Mouse (Mus musculus): ENCODE data around the gene Phc1. TPM values are rescaled to one million over a fixed set of nuclear protein-coding genes. Genes with fewer than 3 reads are reported as not detected.

Gene Phc1
- total RNA-seq (2023): 10 to 100 TPM; 34.3 to 46.7 TPM

GRCm38 (mm10) chr6:122340349-122341000 lies at the start of gene Phc1:
TSS of gene Phc1 (minus strand) at chr6:122340561.

DNA sequence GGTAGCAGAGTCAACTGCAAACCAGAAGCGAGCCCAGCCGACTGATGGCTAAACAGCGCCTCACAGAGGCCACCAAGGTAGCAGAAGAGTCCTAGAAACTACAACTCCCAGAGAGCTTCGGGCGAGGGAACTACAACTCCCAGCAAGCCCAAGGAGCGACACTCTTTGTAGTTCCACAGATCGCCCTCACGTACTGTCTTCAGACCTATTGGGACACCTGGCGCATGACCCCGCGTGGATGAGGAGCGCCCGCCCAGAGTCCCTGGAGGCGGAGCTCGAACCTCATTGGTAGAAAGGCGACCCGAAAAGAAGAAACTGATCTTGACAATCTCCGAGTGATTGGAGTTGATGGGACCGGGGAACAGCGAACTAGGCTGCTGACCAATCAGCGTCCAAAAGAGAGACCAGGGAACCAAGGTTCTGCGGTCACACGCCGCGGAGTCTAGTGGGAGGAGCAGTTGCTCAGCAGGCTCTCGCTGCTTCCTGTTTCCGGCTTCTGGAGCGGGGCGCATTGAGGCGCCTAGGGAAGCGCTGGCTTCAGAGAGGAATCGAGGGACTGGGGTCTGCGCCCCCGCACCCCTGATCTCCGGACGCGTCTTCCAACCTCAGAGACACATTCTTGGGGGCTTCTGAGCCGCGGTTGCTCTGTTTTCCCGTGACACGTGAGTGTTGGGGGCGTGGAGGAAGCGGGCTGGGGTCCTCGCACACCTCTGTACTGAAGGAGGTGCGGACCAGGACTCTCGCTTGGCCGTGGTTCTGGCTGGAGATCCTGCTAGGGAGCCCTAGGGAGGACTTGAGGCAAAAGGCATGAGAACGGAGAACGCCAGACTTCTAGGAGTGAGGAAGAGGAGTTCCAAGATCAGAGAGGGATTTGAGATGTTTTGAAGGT lies 31.6 kb downstream of the Phc1 start, which contains the start of gene M6pr:
TSS of gene M6pr (plus strand) at position 216 of the 889 bp plus-strand sequence.

GRCm38 (mm10) chr6:122282782-122283181 lies 57.6 kb downstream of the Phc1 start, which contains the start of gene Klrg1:
TSS of gene Klrg1 (minus strand) at chr6:122282882.

Other genes with a start within 250 kb of the Phc1 start
- 1 to 10 TPM; 1.4 to 2.5 TPM for gene Klrg1, start 57.7 kb downstream of the Phc1 start, total RNA-seq (2023)
- gene M6pr, start 31.8 kb downstream of the Phc1 start, total RNA-seq (2023): 100 to 1,000 TPM; 125 to 132 TPM
- gene Rimklb, start 158.2 kb upstream of the Phc1 start, total RNA-seq (2023): not detected
- gene Mfap5, start 165.3 kb upstream of the Phc1 start, total RNA-seq (2023): not detected
- gene Aicda, start 213.2 kb upstream of the Phc1 start, total RNA-seq (2023): not detected